Mouse (Mus musculus): ENCODE results near the gene Ttll7.
A peak's percentile ranks its signal among the peaks of the same experiment; 100 is the strongest.

Ttll7 gene

DNA sequence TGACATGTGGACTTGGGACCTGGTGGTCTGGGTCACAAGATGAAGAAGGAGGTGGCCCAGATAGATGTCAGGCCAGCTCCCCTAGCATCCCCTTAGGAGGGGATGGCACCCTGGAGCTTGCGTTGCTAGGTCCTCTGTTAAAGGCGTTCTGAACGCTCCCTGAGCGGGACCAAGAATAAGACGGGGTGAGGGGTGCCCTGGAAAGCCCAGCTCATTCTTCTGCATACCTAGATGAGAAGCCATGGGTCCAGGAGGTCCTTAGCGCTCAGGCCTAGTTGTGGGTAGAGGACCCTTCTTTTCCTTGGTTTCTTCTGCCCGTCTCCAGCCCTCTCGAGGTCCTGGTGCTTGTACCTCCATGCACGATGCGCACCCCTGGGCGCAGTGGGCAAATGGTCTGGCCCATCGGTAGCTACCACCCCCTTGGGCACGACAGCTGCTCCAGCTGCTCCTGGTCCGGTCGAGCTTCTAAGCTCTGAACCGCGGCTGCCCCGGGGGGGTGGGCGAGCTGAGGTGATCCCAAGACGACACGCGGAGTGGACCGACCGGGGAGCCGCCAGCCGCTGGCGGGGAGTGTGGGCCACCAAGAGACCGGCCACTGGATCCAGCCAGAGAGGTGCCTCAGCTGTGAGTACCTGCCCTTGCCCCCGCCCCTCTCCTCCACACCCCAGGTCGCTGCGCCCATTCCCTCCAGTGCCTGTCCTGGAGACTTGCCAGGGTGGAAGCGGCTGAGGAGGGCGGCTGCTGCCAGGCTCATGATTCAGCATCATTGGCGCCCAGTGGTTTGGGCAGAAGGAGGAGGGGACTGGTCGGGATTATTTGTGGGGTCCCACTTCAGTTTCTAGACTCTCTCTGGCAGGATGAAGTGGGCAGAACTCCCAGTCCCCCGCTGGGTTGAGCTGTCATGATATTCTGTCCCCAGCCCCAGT, at the start of gene Ttll7:
Gene Ttll7 (plus strand): TSS at position 402 of the 926 bp plus-strand sequence.
- DNase-seq (ENCODE audit: low spot score in 2 of 2) = peak; percentile 73 to 74

DNA sequence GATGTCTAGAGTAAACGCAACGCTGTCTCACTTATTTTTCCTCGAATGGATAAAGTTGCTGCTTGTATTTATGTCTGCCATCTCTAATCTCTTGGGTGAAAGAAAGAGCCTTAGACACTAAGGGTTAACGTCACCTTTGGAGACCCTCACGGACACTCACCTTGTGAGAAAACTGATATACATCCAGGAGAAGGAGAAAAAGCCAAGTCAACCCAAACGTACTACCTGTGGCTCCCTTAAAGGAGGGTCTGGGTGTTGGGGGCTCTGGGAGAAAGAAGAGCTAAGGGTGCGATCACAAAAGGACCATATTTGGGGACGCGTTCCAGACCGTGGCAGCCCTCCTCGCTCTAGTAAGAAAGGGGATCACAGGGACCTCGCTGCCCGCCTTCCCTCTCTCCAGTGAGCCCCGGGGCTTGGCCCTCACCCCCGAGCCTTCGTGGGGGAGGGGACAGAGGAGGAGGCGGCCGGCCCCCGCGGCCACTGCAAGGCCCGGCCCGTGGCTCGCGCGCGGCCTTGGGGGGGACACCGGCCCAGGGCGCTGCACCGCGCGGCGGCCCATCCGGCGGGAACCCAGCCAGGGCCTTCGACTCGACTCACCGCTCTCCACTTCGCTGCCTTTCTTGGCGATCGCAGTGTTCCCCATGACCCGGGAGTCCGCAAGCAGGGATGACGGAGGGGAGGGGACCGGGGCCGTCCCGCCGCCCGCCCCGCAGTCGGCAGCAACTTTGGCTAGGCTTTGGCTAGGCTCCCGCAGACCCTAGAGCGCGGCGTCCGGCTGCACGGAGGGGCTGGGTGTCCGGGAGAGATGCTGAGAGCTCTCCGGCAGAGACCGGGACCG, 39.9 kb upstream of the Ttll7 start:
- no peak for DNase-seq (ENCODE audit: low spot score in 2 of 2)

DNA sequence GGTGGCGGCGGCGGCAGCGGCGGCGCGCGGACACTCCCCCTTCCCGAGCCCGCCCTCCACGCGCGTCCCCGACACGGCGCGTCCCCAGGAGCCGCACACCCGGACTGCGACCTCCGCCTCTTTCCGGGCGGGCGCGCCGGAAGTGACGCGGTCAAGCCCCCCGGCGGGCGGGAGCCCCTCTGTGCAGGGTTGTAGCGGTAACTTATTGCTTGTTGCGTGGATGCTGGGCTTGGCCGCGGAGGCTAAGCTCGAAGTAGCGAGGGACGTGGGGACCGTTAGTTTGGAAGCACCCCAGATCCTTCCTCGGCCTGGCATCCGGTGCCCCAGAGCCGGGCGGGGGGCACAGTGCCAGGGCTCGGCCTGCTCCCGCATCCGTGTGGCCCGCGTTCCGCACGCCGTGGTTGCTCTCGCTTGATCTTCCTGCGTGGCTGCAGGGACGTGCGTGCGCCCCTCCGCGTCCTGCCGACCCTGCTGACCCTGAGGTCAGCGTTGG, 39.2 kb upstream of the Ttll7 start, which contains the start of gene Prkacb:
Gene Prkacb (minus strand): TSS at position 90 of the 493 bp plus-strand sequence.
- peak; percentile 89 to 90 for DNase-seq (ENCODE audit: low spot score in 2 of 2)

DNA sequence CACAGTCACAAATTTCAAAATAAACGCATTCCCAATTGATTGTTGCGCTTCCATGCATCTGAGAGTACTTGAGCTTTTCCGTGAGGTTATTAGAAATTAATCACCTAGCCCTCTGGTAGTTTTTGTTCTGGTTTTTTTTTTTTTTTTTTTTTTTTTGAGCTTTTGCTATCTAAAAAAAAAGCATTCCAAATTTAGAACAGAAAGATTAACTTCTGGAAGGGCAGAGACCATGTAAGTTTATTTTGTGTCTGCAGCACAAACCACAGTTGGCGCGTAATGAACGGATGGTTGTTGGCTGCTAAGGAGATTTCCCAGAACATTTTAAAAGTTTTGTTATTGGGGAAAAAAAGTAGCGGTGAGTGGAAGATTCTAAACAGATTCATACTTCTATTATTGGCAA, 38.5 kb upstream of the Ttll7 start:
- no peak for DNase-seq (ENCODE audit: low spot score in 2 of 2)

DNA sequence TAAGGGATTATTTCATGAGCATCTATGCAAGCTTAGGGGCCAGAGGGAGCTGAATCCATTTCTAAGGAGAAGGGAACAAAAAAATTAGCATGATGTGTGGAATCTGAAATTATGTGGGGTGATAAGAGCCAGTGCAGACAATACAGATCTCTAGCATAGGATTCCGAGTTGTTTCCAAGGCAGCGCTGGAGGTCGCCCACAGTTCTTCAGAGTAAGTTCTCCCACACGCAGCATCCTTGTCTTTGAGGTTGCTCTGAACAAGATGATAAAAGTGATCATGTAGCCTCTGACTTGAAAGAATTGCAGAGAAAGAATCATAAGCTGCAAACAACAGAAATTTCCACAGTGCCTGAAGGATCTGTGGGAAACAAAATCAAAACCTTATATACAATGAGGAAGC, 31.4 kb upstream of the Ttll7 start:
- DNase-seq (ENCODE audit: low spot score in 2 of 2) = no peak

DNA sequence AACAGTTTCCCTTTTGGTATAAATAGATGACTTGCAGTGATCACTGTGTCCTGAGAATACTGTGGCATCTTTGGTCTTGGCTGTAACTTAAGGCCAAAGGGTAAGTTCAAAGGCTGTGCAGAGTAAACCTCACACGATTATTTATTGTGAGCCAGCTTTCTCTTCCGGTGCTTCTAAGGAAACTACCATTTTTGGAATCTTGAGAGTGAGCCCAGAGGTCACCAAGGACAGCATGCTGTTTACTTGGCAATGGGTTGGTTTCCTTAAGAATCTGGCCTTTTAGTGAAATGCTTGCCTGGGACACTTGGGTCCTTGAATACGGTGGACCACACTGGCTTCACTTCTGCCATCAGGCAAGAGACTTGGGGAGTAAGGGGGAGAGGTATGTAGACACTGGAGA, 9.4 kb upstream of the Ttll7 start:
- DNase-seq (ENCODE audit: low spot score in 2 of 2) = no peak

DNA sequence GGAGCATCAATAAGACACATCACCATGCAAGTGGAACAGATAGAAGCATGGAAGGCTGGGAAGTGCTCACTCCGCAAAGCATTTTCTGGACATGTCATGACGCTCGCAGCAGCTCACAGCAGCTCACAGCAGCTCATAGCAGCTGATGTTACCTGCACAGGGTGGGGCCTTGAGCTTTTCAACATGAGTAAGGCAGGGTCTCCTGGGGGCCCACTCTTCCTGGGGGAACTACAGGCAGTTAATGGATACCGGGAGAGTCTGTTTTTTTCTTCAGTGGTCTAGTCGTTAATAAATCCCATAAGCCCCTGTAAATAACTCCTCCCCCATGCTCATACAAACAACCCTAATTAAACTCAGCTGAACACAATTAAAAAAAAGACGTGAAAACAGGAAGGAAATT, 8.7 kb upstream of the Ttll7 start:
- no peak for DNase-seq (ENCODE audit: low spot score in 2 of 2)

DNA sequence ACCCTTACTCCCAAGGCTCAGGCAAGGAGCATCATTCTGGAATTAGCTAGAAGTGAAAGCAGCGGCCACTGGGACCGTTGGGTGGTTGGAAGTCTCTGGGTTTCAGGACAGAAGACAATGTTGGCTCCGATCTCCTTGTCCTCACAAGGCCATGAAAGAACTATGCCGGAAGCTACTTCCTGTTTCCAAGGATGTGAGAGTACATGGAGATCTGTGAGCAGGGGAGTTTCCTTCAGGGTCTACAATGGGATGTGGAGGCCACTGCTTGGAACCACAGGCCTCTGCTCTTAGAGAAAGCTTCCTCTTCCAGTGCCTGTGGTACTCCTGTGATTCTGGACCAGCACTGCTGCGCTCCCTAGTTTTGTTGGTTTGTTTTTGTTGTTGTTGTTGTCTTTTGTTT, 5.9 kb upstream of the Ttll7 start:
- no peak for DNase-seq (ENCODE audit: low spot score in 2 of 2)

DNA sequence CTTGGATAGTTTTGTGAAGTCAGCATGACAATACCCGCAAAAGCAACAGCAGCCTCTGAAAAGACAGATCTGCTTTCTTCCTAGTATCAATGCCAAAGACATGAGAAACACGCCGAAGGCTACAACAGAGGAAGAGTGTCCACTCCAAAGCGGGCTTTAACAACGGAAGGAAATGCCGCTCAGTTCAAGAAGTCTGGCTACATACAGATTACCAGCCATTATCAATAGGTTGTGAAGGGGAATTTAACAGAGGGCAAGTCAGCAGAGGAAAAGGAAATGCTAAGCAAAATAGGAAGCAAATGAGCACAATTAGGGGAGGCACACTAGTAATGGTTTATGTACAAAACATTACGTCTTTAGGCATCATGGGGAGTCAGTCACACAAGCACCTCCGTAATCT, 4.1 kb upstream of the Ttll7 start:
- DNase-seq (ENCODE audit: low spot score in 2 of 2) = no peak

DNA sequence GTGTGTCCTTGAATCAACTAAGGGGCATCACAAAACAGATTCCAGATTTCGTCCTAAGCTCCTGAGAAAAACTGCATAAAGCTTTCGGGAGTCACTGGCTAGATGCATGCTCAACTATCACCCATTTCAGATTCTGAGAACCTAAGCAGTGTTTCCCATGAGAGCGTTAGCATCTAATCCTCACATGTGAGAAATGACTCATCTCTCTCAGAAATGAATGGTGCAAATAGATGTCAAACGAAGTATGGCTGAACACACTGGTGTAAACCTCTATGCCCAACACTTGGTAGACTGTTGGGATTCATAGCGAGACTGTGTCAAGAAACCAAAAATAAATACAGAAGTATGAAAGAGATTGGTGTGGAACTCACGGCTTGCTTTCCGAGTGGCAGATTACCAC, 2.8 kb upstream of the Ttll7 start:
- DNase-seq (ENCODE audit: low spot score in 2 of 2) = no peak

DNA sequence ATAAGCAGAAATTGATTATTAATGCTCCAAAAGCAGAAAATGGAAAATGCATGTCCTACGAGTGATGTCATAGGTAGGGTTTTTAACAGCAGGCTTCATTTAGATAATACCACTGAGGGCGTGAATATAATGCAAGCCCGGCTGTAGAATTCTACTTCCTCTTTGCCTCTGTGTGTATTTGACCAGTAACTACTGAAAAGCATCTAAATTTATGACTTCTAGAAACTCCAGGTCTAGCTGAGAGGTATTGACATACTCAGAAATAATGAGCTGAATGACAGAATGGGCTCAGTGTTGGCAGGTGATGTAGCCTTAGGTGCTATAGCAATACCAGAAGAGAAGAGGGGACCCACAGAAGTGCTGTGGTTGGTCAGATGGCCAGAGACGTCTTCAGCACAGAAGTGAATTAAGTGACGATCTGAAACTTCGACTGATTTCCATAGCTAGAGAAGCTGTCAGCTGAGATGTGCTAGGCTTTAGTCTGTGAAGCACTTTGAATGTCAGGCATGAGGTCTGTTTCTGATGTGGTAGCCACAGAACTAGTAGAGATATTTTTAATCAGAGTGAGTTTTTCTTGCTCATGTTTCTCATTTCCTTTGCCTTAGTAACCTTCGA, 2.4 kb downstream of the Ttll7 start:
- no peak for DNase-seq (ENCODE audit: low spot score in 2 of 2)

DNA sequence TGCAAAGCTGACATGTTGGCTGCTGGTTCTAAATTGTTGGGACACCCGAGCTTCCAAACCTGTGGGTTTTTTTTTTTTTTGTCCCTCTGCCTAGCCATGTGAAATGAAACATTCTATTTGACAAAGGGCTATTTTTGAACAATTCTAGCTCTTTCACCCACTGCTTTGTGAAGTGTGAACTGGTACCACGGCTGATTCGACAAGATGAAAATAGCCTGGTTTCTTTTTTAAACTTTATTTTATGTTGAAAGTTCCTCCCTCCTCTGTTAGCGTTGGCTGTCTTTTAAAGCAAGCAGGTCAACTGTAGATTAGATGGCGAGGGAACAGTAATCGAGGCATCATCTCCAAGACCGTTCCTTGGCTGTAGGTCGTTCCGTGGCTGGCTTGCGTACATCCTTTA, 5.2 kb downstream of the Ttll7 start:
- no peak for DNase-seq (ENCODE audit: low spot score in 2 of 2)

DNA sequence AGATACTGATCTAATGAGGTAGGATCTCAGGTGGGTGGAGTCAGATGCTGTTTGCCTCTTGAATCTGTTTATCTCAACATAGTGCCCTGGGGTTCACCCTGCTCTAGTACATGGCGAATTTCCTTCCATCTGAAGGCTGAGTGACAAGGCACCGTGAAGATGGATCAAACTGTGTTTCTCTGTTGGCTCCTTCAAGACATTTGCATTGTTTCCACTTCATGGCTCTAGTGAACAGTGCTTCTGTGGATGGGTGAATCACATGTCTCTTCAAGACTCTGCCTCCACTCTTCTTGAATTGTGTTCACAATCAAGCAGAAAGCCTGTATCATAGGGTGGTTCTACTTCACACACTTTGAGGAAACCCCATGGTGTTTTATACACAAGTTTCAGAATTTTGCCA, 8.1 kb downstream of the Ttll7 start:
- no peak for DNase-seq (ENCODE audit: low spot score in 2 of 2)

DNA sequence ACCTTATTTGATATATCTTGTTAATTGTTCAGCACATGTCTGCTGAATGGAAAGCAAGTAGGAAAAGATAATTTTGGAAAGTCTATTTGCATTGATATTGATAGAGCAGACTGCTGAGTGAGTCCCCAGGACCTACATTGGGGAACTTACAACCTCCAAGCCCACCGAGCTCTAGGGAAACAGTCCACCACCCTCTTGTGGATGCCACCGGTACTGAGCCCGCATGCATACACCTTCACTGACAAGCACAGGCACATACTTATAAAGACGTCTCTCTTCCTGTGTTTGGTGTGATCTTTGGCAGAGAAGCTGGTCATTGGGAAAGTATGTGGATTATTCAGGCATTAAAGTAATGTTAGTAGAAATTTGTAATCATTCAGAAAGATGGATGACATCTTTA, 14.4 kb downstream of the Ttll7 start:
- no peak for DNase-seq (ENCODE audit: low spot score in 2 of 2)

DNA sequence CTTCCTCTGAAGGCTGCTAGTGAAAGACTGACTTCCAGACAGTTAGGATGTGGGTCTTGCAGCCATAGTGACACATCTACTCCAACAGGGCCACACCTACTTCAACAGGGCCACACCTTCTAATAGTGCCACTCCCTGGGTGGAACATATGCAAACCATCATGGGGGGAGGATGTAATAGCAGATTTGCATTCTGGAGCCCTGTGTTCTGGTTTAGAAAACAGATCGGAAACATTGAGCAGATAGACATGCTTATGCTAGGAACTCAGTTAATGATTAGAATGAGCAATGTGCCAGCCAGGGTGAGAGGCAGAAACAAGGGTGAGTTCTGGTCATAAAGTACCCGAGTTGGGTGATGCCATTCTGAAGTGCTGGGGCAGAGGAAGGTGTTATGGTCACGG, 19.8 kb downstream of the Ttll7 start:
- no peak for DNase-seq (ENCODE audit: low spot score in 2 of 2)

DNA sequence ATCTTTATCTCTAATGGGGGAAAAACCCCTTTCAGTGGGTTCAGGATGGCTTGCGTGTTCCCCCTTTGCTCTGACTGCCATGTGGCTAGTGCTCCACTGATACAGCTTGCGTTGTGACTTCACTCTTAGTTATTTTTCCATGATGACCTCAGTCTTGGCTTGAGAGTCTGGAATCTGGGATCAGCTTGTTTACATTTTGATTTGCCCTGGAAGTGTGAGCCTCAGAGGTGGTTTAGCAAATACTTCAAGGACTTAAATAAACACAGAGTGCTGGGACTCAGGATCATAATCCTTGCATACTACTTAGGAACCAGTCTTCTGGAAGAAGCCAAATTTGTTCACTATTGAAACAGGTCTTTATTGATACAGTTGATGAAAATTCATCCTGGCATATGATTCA, 23.8 kb downstream of the Ttll7 start:
- no peak for DNase-seq (ENCODE audit: low spot score in 2 of 2)

DNA sequence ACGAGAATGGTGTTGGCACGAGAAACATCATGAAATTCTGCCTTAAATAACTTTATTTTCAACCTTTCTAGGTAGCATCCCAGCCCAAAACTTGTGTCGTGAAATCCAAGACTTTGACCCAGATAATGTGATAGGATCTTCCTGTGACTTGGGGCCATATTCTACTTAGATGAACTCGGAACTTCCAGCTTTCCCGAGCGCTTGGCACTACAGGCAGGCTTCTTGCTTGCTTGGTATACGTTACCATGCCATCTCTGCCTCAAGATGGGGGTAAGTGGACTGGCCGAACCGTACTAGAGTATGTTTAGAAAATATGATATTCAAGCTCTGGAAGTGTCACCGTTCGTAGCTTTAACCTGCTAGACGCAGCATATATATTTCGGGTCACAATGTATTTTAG, 41.8 kb downstream of the Ttll7 start:
- DNase-seq (ENCODE audit: low spot score in 2 of 2) = no peak

DNA sequence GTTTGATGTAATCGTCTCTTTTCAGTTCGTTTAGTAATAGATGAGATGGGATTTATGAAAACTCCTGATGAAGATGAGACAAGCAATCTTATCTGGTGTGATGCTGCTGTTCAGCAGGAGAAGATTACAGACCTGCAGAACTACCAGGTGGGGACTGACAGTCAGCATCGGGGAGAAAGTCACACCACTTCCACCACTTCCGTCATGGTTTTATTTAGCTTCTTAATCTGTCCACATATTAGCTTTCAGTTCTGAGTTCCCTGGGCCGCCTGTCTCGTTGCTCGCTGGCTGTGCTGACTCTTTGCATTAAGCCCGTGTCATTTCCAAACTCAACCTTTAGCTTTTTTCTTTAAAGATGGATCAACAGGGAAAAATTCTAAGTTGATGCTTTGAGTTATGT, 44.4 kb downstream of the Ttll7 start:
- DNase-seq (ENCODE audit: low spot score in 2 of 2) = no peak

DNA sequence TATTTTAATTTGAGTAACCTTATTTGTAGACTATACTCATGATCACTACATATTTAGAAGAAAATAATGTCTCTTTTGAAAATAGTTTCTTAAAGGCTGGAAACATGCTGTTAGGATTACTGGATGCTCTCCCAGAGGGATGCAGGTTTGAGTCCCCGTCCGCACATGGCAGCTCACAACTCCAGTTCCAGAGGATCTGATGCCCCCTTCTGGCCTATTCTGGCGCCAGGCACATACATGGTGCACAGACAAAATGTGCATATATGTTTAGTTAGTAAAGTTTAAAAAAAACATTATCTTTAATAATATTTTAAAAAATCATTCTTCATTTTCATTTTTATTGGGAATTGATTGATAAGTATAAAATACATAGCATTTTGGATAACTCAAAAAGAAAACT, 47.9 kb downstream of the Ttll7 start:
- DNase-seq (ENCODE audit: low spot score in 2 of 2) = no peak

DNA sequence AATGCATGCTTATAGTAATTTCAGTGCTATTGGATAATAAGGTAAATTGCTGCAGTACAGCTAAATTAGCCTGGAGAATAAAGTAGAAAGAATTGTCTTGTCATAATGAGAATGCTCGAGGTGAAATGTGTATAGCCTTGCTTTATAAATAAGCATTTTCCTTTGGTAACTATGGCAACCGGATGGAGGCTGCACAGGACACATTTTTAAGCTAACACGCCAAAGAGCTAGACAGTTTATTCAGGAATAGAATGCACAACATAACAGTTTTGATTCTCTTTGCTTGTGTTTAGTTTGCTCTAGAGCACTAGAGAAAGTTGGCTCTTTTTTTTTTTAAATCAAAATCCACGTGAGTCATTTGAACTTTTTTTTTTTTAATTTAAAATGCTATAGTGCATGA, 49.6 kb downstream of the Ttll7 start:
- no peak for DNase-seq (ENCODE audit: low spot score in 2 of 2)

DNA sequence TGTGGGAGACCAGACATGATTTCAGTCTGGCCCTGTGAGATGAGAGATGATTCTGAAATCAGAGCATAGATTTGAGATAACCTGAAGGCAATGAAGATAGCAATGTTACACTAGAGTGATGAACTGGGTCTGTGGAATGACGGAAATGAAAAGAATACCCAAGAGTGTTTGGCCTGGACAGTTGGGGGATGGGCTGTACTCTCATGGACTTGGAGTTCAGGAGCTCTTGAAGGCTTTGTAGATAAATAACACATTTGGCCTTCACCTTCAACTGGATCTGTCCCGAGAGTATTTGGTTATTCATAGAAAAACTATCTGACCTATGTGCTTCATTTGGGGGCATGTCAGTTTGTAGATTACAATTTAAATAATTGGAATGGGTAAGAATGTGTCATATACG, 53.4 kb downstream of the Ttll7 start:
- no peak for DNase-seq (ENCODE audit: low spot score in 2 of 2)

DNA sequence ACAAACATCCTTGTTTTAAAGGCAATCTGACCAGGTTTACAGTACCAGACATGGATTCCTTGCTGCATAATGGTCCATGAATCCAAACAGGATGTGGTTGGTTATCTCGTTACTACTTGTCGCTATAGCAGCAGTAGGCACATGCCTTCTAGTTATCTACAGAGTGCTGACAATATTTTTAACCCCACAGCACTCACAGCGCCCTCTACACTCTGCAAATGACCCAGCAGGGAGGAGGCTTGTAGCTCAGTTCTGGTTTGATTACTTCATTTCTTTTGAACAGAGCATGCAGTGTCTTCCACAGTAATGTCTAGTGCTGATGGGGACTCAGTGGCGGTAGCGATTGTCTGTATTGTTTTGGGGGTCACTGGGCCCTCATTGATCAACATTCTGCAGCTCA, 56.8 kb downstream of the Ttll7 start:
- no peak for DNase-seq (ENCODE audit: low spot score in 2 of 2)

All from urinary bladder, postnatal 4 days (tissue).